Mouse (Mus musculus) kidney, embryonic 14.5 days (tissue): ENCODE results near the gene Dgkd. TPM values are rescaled to one million over a fixed set of nuclear protein-coding genes. Genes with fewer than 3 reads are reported as not detected.

Source experiments
- ATAC-seq: fragments of 200-750 bp; cut with Nextera tagmentation; 2 replicates; pipeline ENCODE4 v1.8.0; 2017; ENCODE audit warnings: moderate number of reproducible peaks, mild to moderate bottlenecking, moderate TSS enrichment, moderate library complexity; ENCODE audit not compliant: low FRiP score, low TSS enrichment
- H3K27ac ChIP-seq: fragments of 300-500 bp; sonication (generic); 2 replicates; pipeline ENCODE4 v1.5.1; 2014; ENCODE audit warnings: low read depth, mild to moderate bottlenecking, low read length, moderate library complexity, mixed read lengths
- H3K27me3 ChIP-seq: fragments of 300-500 bp; sonication (generic); 2 replicates; pipeline ENCODE4 v1.6.1; 2014; ENCODE audit warnings: mild to moderate bottlenecking, low read length; ENCODE audit not compliant: control insufficient read depth, insufficient read depth
- H3K36me3 ChIP-seq: fragments of 300-500 bp; sonication (generic); 2 replicates; pipeline ENCODE4 v1.6.1; 2014; ENCODE audit warnings: low read length, mixed read lengths; ENCODE audit not compliant: control insufficient read depth, insufficient read depth
- H3K4me1 ChIP-seq: fragments of 300-500 bp; sonication (generic); 2 replicates; pipeline ENCODE4 v1.6.1; 2014; ENCODE audit warnings: low read length, mixed read lengths; ENCODE audit not compliant: control insufficient read depth, insufficient read depth
- H3K4me2 ChIP-seq: fragments of 300-500 bp; sonication (generic); replicated peaks from 2 replicates; pipeline ENCODE4 v1.6.1; 2014; ENCODE audit warnings: low read depth, mild to moderate bottlenecking, low read length
- H3K4me3 ChIP-seq: fragments of 300-500 bp; sonication (generic); 2 replicates; pipeline ENCODE4 v1.5.1; 2014; ENCODE audit warnings: mild to moderate bottlenecking, low read length
- H3K9ac ChIP-seq: fragments of 300-500 bp; sonication (generic); 2 replicates; pipeline ENCODE4 v1.6.1; 2014; ENCODE audit warnings: low read depth, mild to moderate bottlenecking, low read length, moderate library complexity
- H3K9me3 ChIP-seq: fragments of 300-500 bp; sonication (generic); 2 replicates; pipeline ENCODE4 v1.6.1; 2016; ENCODE audit warnings: low read length; ENCODE audit not compliant: control insufficient read depth
- WGBS: fragments of 180-500 bp; shearing (Covaris S2); extraction: QIAGEN DNeasy Blood & Tissue Kit; methylation state at CpG from one replicate; pipeline ENCODE4 v1.1.7; 2014; 5-methylcytosine and 5-hydroxymethylcytosine counted together
- polyA plus RNA-seq: library from polyadenylated mRNA; unstranded; fragments of >200 nt; fragmentation: Nextera tagmentation; extraction: Ambion mirVana; gene quantifications from 2 replicates; pipeline ENCODE4 v1.2.1, GENCODE M21; 2014

Gene Dgkd
- polyA plus RNA-seq, 1 experiment from 2014 or later: 32.6 TPM

DNA sequence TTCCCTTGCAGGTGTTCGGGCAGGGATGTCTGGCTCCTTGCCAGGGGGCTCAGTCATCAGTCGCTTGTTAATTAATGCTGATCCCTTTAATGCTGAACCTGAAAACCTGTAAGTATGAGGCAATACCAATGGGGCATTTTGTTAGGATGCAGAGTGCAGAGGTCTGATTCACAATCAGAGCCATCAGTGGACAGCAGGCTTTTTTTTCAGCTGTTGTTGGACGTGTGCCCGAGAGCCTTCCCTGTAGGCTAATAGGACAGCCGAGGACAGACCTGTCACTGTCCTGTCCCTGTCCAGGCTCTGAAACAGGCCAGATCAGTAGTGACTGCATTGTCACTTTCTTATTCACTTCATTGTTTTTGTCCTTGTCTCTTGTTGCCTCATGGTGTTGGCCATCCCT, 76.6 kb downstream of the Dgkd start:
- 81% methylated on average over 5 of the region's 5 CpGs for WGBS
- no peaks in the 10 kb centered on the region for H3K27me3 ChIP-seq
- H3K9ac ChIP-seq: no peak overlapping the region
- no peak overlapping the region for H3K4me3 ChIP-seq
- ATAC-seq: no peak
- H3K4me2 ChIP-seq: no peak overlapping the region
- peaks cover 54% of the 10 kb centered on the region for H3K36me3 ChIP-seq
- H3K4me1 ChIP-seq: no peaks in the 10 kb centered on the region
- H3K9me3 ChIP-seq: no peaks in the 10 kb centered on the region
- H3K27ac ChIP-seq: no peak overlapping the region

DNA sequence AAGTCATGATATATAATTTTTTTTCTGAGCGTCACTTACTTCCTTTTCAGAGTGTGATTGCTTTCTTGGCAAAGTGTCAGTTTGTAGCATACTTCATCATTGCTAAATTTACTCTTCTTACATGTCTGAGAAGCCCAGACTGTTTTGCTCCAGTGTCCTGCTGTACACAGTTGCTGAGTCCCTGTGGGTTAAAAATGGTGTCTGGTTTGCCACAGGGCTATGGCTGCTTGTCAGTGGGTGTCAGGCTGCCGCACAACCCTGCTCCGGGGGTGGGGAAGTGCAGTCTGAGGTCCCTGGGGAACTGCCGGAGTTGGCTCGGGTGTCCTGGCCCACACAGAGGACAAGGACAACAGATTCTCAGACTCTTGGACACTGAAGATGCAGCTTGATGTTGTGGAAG, 80.0 kb downstream of the Dgkd start:
- peaks cover 49% of the 10 kb centered on the region for H3K36me3 ChIP-seq
- H3K4me3 ChIP-seq: no peak overlapping the region
- no peaks in the 10 kb centered on the region for H3K4me1 ChIP-seq
- H3K9ac ChIP-seq: no peak overlapping the region
- no peak overlapping the region for H3K4me2 ChIP-seq
- H3K9me3 ChIP-seq: no peaks in the 10 kb centered on the region
- H3K27me3 ChIP-seq: no peaks in the 10 kb centered on the region
- ATAC-seq: no peak
- 81% methylated on average over 5 of the region's 5 CpGs for WGBS
- no peak overlapping the region for H3K27ac ChIP-seq

DNA sequence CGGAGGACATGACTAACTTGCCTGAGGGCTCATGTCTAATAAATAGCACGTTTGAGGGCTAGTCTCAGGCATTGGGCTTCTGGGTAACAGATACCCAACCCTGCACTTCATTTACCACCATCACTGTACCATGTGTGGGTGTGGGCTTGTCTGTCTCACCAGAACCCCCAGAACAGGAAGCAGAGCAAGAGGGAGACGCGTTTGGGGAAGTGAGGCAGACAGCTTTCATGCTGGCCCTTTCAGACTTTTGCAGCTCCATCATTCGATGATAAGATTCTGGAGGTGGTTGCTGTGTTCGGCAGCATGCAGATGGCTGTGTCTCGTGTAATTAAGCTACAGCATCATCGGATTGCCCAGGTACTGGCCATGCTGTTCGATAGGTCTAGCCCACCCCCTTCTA, 82.0 kb downstream of the Dgkd start:
- Histone ChIP-seq H3K4me2 (no peak overlapping the region), H3K4me3 (no peak overlapping the region), H3K4me1 (no peaks in the 10 kb centered on the region), H3K36me3 (peaks cover 66% of the 10 kb centered on the region), H3K9me3 (no peaks in the 10 kb centered on the region), H3K27me3 (no peaks in the 10 kb centered on the region), H3K9ac (no peak overlapping the region), H3K27ac (no peak overlapping the region)
- no peak for ATAC-seq
- 88% methylated on average over 9 of the region's 9 CpGs for WGBS

DNA sequence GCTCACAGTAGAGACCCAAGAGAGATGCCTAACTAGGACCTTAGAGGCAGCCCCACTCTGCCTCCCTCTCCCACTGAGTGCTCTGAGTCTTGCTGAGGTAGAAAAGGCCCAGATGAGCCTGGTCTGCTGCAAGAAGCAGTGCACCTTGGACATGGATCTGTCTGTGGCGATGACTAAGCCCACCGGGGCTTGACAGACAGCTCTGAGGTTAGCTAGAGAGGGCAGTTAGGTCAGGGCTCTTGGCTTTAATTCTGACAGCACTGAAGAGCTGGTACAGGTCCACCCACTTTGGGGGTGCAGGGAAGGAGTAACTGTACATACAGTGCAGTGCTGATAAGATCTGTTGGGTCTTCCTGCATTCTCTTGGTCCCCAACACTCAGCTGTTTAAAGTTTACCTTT, 82.5 kb downstream of the Dgkd start:
- H3K27me3 ChIP-seq: no peaks in the 10 kb centered on the region
- no peak for ATAC-seq
- no peak overlapping the region for H3K4me3 ChIP-seq
- H3K9ac ChIP-seq: no peak overlapping the region
- no peaks in the 10 kb centered on the region for H3K4me1 ChIP-seq
- H3K36me3 ChIP-seq: peaks cover 69% of the 10 kb centered on the region
- 88% methylated on average over 2 of the region's 2 CpGs for WGBS
- no peak overlapping the region for H3K27ac ChIP-seq
- H3K9me3 ChIP-seq: no peaks in the 10 kb centered on the region
- H3K4me2 ChIP-seq: no peak overlapping the region

DNA sequence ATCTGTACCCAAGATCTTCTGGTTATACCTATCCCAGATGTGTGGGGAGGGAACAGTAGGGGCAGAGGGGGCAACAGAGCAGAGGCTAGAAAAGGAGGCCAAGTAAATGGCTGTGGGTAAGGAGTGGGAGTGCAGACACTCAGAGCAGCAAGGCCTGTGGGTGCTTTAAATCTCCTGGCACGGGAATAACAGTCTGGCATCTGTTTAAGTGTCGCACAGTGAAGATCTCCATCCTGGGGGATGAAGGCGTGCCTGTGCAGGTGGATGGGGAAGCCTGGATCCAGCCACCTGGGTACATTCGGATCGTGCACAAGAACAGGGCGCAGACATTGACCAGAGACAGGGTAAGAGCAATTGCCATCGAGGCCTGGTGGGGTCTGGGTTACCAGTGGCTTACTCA, 83.0 kb downstream of the Dgkd start:
- Histone ChIP-seq H3K9me3 (no peaks in the 10 kb centered on the region), H3K9ac (no peak overlapping the region), H3K4me1 (no peaks in the 10 kb centered on the region), H3K4me2 (no peak overlapping the region), H3K4me3 (no peak overlapping the region), H3K36me3 (peaks cover 74% of the 10 kb centered on the region), H3K27me3 (no peaks in the 10 kb centered on the region), H3K27ac (no peak overlapping the region)
- 89% methylated on average over 7 of the region's 7 CpGs for WGBS
- no peak for ATAC-seq

DNA sequence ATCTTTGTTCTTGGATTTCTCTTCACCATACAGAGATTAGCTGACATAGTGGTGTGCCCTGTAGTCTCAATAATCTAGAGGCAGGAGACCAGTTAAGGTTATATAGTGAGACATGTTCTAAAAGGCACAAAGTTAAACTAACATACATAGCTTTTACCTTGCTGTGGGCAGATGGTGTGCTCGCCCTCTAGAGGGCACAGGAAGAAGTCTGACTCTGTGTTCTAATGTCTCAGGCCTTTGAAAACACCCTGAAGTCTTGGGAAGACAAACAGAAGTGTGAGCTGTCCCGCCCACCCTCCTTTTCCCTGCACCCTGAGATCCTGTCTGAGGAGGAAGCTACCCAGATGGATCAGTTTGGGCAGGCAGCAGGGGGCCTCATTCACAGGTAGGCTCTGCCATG, 83.4 kb downstream of the Dgkd start:
- H3K9me3 ChIP-seq: no peaks in the 10 kb centered on the region
- no peak for ATAC-seq
- H3K4me1 ChIP-seq: no peaks in the 10 kb centered on the region
- 43% methylated on average over 2 of the region's 2 CpGs for WGBS
- no peak overlapping the region for H3K4me2 ChIP-seq
- peaks cover 74% of the 10 kb centered on the region for H3K36me3 ChIP-seq
- H3K27ac ChIP-seq: no peak overlapping the region
- no peak overlapping the region for H3K9ac ChIP-seq
- H3K4me3 ChIP-seq: no peak overlapping the region
- H3K27me3 ChIP-seq: no peaks in the 10 kb centered on the region

DNA sequence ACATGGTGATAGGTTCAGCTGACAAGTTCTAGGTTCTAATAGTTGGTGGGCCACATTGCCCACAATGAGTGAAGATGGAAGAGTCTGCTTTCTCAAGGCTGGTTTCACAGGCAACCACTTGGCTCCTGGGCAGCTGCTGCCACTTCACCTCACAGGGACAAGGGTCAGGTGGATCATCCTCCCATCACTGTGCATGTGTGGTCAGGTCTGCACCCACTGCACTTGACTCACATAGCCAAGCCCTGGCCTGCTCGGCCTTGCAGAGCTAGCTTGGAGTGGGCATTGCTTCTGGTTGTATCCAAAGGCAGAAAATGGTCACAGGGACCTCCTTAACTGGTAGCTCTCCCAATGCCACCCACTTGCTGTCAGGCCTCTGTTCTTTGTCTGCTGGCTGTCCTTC, 88.7 kb downstream of the Dgkd start:
- no peak for ATAC-seq
- H3K4me3 ChIP-seq: no peak overlapping the region
- no peak overlapping the region for H3K4me2 ChIP-seq
- no peak overlapping the region for H3K9ac ChIP-seq
- no peaks in the 10 kb centered on the region for H3K27me3 ChIP-seq
- WGBS: 89% methylated on average over 1 of the region's 1 CpGs
- no peak overlapping the region for H3K27ac ChIP-seq
- no peaks in the 10 kb centered on the region for H3K9me3 ChIP-seq
- peaks cover 96% of the 10 kb centered on the region for H3K36me3 ChIP-seq
- no peaks in the 10 kb centered on the region for H3K4me1 ChIP-seq

DNA sequence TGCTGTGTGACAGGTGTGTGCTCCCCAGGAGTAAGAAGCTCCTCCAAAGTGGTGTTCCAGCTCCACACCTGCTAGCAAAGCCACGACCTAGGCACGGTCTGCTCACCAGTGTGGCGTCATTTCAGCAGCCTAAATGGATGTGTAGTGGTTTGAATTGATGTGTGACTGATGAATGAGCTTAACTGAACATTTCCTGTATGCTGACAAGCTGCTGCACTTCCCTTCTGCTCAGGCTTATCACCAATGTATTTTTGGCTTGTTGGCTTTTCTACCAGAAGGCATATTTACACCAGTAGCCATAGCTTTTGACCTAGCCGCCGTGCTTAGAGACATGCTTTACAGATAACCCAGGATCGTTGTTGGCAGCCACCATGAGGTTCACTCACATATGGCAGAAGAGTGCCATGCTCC, 94.6 kb downstream of the Dgkd start:
- Histone ChIP-seq H3K4me1 (no peaks in the 10 kb centered on the region), H3K27ac (no peak overlapping the region), H3K36me3 (peaks cover 88% of the 10 kb centered on the region), H3K9me3 (no peaks in the 10 kb centered on the region), H3K4me2 (no peak overlapping the region), H3K4me3 (no peak overlapping the region), H3K27me3 (no peaks in the 10 kb centered on the region), H3K9ac (no peak overlapping the region)
- no peak for ATAC-seq
- WGBS: 82% methylated on average over 6 of the region's 6 CpGs

DNA sequence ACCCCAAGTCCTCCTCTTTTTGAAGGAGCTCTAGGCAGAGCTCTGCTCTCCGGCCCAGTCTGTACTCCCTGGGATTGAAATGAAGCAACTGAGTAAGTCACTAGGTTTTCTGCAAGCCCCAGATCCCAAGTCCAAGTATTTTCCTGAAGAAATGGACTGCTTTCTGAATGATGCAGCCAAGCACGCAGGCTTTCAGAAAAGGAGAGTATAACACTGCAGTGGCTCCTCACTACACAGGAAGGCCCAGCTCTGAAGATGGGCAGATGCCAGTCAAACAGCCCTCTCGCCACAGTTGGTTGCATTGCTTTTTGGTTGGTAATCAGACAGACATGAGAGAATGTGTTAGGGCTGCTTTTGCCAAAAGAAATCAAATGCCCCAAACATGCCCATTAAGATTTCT, 98.6 kb downstream of the Dgkd start:
- Histone ChIP-seq H3K4me3 (no peak overlapping the region), H3K4me1 (no peaks in the 10 kb centered on the region), H3K27me3 (no peaks in the 10 kb centered on the region), H3K4me2 (no peak overlapping the region), H3K9me3 (no peaks in the 10 kb centered on the region), H3K36me3 (peaks cover 88% of the 10 kb centered on the region), H3K9ac (no peak overlapping the region), H3K27ac (no peak overlapping the region)
- ATAC-seq: no peak
- WGBS: 93% methylated on average over 3 of the region's 3 CpGs

DNA sequence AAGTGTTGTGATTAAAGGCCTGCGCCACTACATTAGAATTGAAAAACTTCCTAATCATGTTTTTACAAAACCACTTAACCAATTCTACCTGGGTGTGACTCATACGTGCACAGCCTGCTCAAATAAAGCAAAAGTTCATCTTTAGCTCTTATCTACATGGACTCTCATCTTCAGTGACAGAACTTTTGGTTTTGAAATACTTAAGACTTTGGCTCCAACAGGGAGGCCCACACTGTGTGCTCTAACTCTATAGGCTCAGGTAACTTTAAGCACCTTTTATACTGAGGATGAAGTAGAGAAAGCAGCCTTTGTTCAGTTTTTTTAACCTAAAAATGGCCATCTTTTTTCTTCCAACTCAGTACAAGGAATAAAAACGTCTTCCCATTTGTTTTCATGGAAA, 100.0 kb downstream of the Dgkd start:
- Histone ChIP-seq H3K4me2 (no peak overlapping the region), H3K9me3 (no peaks in the 10 kb centered on the region), H3K36me3 (peaks cover 92% of the 10 kb centered on the region), H3K4me1 (no peaks in the 10 kb centered on the region), H3K27me3 (no peaks in the 10 kb centered on the region), H3K4me3 (no peak overlapping the region), H3K27ac (no peak overlapping the region), H3K9ac (no peak overlapping the region)
- WGBS: 88% methylated on average over 3 of the region's 3 CpGs
- ATAC-seq: no peak
